Mouse (Mus musculus) adrenal gland, adult (tissue): ENCODE measurements around the gene Smu1.

Source experiments
- DNase-seq, 2 experiments: peaks; one replicate each; pipeline ENCODE4 v3.0.0; 2022 to 2023; ENCODE audit warnings: low spot score in 1 of 2; ENCODE audit not compliant: inconsistent age in 2 of 2

Gene Smu1

DNA sequence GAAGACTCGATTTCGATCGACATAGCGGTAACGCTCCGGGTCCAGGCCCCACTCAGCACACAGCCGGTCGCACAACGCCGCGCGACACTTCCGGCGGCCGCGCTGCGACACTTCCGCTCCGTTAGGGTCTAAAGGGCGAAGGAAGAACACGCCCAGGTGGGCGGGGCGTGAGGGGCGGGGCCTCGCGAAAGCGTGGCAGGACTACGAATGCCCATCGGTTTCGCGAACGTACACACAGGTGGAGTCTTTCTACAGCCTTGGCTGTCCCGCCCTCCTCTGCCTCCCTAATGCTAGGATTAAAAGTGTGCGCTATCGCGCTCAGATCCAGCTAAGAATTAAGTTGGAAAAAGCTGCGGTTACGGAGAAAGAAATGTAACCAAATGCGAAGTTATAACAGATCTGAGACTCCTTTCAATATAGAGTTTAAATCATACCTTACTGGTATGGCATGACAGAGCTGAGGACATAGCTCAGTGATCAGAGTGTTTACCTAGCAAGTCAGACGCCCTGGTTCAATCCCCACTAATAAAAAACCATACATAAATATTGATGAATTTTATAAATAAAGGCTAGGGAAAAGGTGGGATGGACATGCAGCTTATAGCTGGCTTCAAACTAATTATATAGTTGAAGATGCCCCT, at the start of gene Smu1:
Gene Smu1 (minus strand): TSS at position 144 of the 641 bp plus-strand sequence.
- DNase-seq, result peak; percentile 97 to 98

DNA sequence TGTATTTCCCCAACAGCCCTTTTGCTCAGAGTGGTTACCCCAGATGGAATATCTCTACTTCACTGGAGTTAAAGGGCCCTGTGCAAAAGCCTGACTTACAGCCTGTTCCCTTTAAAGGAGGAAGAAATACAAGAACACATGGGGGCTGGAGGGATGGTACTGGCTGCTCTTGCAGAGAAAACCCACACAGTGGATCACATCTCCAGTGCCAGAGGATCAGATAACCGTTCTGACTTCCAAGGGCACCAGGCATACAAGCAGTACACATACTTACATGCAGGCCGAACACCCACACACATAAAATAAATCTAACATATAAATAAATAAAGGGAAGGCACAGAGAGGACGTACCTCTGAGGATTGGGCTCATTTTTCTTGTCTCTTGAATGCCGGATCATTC, 49.7 kb upstream of the Smu1 start:
- no peak for DNase-seq

DNA sequence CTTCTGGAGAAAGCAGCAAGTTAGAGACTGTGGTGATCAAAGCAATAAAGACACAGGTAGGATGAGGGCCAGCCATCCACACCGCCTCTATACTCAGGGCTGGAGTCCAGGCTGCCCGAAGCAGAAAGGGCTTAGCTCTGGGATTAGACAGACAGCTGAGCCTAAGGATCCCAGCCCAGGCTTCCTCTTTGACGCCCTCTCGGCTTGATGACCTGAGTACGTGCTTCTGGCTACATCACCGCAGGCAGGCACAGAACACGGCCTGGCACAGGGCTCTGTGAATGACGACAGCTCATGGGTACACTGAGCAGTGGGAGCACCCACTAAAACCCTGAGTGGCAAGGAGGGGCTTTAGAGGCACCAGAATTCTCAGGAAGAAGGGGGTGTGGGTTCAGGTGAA, 47.7 kb upstream of the Smu1 start:
- no peak for DNase-seq

DNA sequence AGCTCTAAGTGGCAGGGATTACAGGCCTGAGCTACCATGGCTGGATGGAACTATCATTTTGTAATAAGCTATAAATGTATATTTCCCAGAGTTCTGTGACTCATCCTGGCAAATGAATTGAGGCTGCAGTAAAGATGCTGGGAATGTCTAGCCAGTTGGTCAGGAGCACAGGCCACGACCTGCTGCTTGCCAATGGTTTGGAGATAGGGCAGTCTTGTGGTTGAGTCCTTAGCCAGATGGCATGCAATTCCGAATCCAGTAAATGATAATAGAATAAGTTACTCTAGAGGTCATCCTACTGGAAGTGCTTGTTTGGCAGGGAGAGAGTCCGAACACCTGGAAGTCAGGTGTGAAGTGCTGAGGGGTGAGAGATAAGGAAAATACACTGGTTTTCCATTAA, 45.1 kb upstream of the Smu1 start:
- no peak for DNase-seq

DNA sequence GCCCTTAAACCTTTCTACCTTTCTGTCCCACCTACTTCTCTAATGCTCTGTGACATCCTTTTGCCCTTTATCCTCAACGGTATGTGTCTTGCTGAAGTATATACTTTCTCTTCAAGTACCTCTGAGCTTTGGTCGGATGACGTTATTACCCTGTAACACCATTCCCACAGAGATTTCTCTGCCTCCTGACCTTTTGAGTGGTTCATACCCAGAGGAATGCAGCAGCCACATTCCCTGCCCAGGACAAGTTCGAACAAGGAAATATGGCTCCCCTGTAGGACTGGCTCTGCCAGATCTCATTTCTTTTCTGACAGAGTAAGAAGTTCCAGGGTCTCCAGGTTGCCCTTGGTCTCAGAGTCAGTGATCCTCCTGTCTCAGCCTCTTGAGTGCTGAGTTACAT, 44.2 kb upstream of the Smu1 start:
- DNase-seq, result peak; percentile 40 to 62

DNA sequence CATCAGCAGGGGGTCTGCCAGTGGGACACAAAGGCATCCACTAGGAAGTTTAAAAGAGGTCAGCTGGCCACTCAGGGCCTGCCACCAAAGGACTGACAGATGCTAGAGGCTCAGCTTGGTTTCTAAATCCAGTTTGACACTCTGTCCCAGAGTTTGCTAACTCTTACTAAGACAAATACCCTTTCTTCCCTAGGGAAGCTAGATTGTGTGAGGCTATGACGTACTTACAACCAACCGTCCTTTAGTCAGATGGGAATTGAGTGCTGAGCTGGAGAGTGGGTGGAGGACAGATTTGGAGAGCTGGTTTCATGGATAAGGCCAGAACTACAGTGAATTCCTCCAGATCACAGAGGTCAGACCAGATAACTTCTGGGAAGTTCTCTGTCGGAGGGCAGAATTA, 43.1 kb upstream of the Smu1 start:
- DNase-seq, result no peak

DNA sequence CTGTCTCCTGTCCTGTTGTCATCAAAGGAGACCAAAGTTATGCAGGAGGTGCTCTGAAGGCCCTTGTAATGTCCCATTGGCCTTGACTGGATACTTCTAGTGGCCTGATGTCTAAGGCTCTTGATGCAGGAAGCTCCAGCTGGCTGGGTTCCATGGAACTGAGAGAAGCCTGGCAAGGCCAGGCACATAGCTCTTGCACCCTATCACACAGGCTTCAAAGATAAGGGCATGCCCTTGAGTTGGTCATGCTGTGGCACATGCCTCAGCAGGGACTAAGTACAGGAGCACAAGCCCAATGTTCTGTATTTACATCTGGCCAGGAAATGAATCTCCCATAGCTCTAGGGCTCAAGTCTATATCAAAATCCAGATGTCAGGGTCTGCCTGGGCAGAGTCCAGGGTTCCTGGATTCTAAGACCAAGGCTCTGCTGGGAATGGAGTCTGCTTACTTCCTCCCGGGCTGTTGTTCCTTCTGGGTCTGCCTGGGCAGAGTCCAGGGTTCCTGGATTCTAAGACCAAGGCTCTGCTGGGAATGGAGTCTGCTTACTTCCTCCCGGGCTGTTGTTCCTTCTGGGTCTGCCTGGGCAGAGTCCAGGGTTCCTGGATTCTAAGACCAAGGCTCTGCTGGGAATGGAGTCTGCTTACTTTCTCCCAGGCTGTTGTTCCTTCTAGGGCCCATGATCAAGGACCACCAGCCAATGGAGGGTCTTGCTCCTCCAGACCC, 41.3 kb upstream of the Smu1 start:
- peak; percentile 93 to 97 for DNase-seq

DNA sequence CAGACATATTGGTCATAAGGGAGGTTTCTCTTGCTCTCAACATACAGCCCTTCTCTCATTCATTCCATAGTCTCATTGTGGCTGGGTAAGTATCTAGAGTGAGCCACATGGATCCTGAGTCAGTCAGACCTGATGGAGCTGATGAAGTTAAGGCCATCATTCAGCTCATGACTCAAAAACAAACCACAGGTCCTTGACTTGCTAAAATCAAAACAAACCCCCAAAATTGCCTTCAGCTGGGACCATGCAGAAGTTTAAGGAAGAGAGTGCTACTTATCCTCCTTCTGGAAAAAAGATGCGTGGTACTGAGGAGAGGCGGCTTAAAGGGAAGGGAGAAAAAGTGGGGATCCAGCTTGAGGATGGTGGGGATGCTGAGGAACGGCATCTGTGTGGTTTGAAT, 38.0 kb upstream of the Smu1 start:
- DNase-seq, result peak in 1 of 2 experiments; percentile 66

DNA sequence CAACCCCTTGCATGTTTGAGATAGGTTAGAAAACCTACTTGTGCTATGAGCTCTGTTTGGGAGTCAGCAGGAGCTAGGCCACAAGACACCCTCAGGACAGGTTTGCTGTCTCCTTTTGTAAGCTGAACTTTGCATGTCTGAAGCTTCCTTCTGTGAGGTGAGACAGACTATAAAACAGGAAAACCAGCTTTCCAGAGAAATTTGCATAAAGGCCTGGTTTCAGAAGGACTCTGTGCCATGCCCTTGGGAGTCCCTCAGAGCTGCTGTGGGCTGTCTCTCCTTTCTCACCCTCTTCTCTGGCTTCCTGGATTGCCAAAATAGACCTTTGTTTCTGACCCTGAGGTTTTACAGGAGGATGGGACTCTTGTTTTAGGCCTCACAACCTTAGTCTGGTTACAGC, 36.6 kb upstream of the Smu1 start:
- DNase-seq, result no peak

DNA sequence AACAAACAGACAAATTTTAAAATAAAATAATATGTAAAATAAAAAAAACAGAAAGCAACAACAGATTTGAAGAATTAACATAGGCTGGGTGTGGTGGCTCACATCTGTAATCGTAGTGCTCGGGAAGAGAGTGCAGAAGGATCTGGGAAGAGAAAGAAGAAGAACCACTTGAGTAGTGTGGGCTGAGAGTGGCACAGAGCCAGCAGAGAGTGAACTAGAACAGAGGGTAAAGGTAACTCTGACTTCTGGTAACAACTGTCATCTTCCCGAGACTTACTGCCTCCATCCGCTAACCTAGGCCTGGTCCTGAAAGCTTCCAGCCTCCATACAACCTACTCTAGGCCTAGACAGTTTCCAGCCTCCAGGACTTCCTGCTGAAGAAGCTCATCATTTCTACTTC, 33.5 kb upstream of the Smu1 start:
- no peak for DNase-seq

DNA sequence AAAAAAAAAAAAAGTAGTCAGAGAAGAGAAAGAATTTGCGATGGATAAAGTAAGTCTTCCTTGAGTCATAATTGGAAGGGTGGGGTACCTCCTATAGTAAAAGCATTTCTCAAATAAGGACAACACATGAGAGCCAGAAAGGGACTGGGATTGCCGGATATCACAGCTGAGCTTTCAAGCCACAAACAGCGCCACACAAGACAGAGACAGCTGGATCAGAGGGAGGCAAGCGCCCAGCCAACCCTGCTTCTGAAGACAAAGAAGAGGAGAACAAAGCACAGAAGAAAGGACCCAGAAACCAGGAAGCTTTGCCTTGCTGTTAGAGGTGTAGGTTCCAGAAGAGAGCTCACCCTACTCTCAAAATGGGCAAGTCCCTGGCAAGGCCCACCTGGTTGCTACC, 28.9 kb upstream of the Smu1 start:
- no peak for DNase-seq

DNA sequence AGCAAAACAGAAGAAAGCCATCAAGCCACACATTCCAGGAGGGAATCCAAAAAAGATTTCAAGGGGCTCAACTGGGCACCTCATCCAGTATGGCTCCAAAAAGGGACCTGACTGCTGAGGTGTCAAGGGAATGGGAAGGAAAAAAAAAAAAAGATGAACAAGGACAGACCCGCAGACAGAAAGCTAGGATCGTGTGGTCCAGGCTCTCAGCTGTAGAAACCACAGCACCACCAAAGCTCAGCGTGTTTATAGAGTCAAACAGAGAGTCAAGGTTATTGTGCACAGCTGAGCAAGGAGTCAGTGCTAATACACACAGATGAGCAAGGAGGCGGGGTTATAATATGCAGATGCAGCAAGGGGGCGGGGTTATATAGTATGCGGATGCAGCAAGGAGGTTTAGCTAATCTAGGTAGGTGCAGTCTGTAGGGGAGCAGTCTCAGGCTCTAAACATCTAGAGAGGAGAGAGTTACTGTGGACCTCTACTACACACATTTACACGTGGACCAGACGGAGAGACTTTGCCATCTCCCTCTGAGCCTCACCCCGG, 28.0 kb upstream of the Smu1 start:
- DNase-seq, result peak in 1 of 2 experiments; percentile 18

DNA sequence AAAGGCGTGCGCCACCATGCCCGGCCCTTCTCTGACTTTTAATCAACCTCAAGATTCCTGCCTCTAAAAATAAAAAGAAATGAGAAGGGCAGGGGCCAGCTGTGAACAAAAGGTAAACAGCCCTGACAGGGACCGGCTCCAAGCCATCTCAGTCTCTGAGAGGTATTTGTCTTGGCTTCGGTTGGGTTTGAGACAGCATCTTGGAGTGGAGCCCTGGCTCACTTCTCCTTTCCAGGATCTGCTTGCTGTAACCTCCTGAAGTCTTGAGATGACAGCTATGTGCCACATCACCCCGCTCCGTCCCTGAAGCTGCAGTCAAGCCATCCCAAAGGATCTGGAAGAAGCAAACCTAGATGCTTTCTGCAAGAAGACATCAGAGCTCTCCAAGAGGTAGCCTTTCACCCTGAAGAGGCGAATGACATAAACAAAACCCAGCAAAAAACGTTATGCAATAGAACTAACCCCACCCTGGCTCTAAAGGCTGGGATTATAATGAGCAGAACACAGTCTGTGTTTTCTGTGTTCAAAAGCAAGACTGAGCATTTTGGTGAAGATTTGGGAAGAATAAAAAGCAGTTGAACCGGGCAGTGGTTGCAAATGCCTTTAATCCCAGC, 26.9 kb upstream of the Smu1 start:
- peak in 1 of 2 experiments; percentile 72 for DNase-seq

DNA sequence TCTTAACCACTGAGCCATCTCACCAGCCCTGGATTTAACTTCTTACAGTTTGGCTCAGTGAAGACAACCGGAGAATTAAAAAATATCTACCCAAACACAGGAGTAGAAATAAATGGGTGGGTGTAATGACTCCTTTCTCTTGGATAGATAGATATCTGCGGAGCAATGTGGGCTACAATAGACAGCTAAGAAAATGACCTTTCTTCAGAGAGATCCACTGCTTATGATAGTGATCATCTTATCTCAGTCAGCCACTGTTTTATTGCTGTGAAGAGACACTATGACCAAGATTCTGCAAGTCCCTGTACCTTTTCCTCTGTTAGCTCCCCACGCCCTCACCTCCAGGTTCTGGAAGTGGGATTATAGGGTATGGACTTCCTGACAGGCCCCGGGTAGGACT, 25.3 kb upstream of the Smu1 start:
- DNase-seq, result no peak

DNA sequence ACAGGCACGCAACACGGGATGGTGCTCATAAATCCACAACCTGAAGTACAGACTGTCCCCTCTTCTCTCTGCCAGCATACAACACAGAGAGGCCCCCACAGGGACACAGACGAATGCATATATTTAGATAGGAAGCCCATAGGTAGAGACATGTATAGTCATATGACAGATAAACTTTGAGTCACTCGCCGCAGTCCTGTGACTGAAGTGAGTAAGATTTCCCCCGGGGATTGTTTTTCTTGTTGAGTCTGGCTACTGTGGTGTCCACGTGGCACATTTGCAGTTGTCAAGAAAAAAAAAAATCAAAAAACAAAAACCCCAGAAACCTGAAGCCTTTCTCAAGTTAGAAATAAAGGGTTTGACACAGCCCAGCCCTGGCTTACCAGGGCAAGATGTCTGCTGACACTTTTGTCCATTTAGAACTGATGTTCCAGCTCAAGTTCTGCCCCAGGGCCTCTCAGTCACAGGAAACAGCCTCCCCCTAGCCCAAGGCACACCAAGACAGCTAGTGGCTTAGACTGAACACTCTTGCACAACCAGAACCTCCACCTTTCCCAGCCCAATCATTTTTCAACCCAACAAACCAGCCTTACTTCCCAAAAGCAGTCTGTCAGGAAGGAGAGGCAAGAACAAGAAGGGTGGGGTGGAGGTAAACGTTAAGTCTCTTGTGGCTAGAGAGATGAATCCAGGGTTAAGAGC, 24.2 kb upstream of the Smu1 start:
- no peak for DNase-seq

DNA sequence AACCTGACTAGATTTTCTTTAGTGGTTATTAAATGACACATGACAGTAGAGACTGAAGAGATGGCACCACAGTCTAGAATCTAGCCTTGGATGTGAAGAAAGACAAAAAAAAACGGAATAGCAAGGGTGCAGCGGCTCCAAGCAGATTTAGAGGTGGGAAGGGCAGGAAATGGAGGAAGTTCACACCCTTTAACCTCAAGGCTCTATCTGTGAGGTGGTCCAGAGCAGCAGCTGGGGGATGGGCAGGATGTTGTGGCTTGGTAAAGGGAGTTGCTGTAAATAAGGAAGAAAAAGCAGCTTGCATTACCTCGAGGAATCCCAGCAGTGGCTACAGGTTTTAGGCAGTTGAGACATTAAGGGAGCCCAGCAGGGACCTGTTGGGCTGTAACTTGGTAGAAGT, 23.4 kb upstream of the Smu1 start:
- DNase-seq, result peak in 1 of 2 experiments; percentile 50

DNA sequence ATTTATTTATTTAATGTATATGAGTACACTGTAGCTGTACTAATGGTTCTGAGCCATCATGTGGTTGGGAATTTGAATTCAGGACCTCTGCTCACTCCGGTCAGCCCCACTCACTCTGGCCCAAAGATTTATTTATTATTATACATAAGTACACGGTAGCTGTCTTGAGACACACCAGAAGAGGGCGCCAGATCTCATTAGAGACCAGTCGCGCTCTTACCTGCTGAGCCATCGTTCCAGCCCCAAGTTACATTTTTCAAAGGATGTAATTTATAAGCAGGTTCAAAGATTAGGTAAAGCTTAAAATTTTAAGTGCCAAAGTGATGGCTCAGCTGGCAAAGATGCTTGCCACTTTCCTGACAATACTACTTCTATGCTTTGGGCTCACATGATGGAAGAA, 20.9 kb upstream of the Smu1 start:
- DNase-seq, result peak in 1 of 2 experiments; percentile 73

DNA sequence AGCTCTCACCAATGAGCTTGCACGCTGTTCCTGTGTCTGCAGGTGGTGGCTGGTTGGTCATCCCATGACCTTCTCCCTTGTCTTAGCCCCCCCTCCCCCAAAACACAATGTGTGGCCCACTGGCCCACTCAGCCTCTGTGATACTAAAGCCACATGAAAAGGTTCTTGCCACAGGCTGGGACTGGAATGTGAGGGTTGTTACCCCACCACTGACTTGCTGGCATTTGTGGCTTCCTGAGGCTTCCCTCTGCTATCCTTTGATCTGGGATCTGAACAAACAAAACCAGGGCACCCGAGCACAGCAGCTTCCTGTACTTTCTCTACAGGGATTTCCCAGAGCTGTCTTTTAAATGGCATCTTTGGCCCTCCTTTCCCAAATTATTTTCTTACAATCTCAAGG, 19.4 kb upstream of the Smu1 start:
- DNase-seq, result peak in 1 of 2 experiments; percentile 61

DNA sequence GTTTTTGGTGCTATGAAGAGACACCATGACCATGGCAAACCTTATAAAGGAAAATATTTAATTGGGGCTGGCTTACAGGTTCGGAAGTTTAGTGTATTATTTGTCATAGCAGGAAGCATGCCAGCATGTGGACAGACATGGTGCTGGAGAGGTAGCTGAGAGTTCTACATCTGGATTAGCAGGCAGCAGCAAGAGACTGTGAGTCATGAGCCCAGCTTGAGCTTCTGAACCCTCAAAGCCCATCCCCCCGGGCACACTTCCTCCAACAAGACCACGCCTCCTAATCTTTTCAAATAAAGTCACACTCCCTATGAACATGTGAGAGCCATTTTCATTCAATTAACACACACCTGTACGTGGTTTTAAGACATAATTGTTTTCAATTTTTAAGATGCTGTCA, 18.7 kb upstream of the Smu1 start:
- no peak for DNase-seq

DNA sequence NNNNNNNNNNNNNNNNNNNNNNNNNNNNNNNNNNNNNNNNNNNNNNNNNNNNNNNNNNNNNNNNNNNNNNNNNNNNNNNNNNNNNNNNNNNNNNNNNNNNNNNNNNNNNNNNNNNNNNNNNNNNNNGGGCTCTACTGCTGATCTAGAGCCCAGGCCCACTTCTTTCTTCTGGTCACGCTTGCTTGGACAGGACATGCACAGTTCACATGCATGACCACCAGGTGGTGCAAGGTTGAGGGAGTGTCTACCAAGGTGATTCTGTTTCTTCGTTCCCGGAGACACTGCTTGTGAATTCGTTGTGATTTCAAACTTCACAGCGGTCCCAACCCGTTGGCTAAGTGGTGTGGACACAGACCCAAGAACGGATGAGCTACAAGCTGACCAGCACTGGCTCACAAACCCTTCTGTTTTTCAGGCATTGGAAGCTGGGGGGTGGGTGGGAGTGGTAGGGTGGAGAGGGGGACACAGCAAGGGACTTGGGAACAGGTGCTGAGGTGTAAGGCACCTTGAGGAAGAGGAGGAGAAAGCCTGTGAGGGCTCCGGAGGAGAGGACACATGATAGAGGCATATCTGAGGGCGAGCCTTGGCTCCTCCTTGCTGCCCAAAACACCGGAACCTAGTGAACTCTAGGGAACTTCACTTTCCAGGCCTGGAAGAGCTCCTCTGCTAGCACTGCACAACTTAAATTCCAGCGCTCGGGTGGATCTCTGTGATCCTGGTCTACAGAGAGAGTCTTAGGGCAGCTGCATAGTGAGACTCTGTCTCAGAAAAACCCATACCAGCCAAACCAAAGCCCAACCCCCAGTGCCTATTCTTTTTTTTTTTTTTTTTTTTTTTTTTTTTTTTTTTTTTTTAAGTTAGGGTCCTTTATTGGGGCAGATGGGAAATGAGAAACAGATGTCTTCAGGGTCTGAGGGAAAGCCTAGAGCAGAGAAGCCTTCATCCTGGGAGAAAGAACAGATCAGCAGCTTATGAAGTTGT, 16.8 kb upstream of the Smu1 start:
- DNase-seq, result peak; percentile 77 to 91
